Mouse (Mus musculus): ENCODE measurements at regions not wholly inside any gene's neighbourhood (a gene's known extent, or its start where the extent isn't known, plus 50 kb on each side); places are given as distances from the start of the nearest gene placed in this dataset.

- no peak overlapping the region for H3K27ac ChIP-seq (ENCODE audit: low read depth, low read length)
- WGBS = 94% methylated on average over 5 of the region's 5 CpGs
Observed at GRCm38 (mm10) chr14:76910186-76910585, 126.4 kb upstream of the Ccdc122 start.

GRCm38 (mm10) chr14:76907941-76908340, 128.6 kb upstream of the Ccdc122 start:
- 74% methylated on average over 5 of the region's 5 CpGs for WGBS
- Histone ChIP-seq H3K4me1 (ENCODE audit: control insufficient read depth, insufficient read depth, low read length) (no peaks in the 10 kb centered on the region), H3K9me3 (ENCODE audit: control insufficient read depth, low read length) (no peaks in the 10 kb centered on the region), H3K27me3 (ENCODE audit: control insufficient read depth, insufficient read depth, low read length) (no peaks in the 10 kb centered on the region), H3K4me3 (ENCODE audit: low read depth, low read length) (no peak overlapping the region), H3K36me3 (ENCODE audit: control insufficient read depth, insufficient read depth, low read length) (no peaks in the 10 kb centered on the region), H3K9ac (replicated peaks; ENCODE audit: low read depth, low read length) (no peak overlapping the region), H3K4me2 (ENCODE audit: low read depth, low read length) (no peak overlapping the region), H3K27ac (ENCODE audit: low read depth, low read length) (no peak overlapping the region)
- ATAC-seq (ENCODE audit: low read depth) = no peak

More at GRCm38 (mm10) chr14:76910186-76910585, 126.4 kb upstream of the Ccdc122 start:
- Histone ChIP-seq H3K9me3 (ENCODE audit: control insufficient read depth, low read length) (no peaks in the 10 kb centered on the region), H3K36me3 (ENCODE audit: control insufficient read depth, insufficient read depth, low read length) (no peaks in the 10 kb centered on the region), H3K4me2 (ENCODE audit: low read depth, low read length) (no peak overlapping the region), H3K27me3 (ENCODE audit: control insufficient read depth, insufficient read depth, low read length) (no peaks in the 10 kb centered on the region), H3K9ac (replicated peaks; ENCODE audit: low read depth, low read length) (no peak overlapping the region), H3K4me3 (ENCODE audit: low read depth, low read length) (no peak overlapping the region), H3K4me1 (ENCODE audit: control insufficient read depth, insufficient read depth, low read length) (no peaks in the 10 kb centered on the region)
- ATAC-seq (ENCODE audit: low read depth) = no peak

GRCm38 (mm10) chr14:76902962-76903757, 133.4 kb upstream of the Ccdc122 start:
- H3K4me1 ChIP-seq (ENCODE audit: control insufficient read depth, insufficient read depth, low read length) = no peaks in the 10 kb centered on the region
- H3K4me2 ChIP-seq (ENCODE audit: low read depth, low read length) = no peak overlapping the region
- WGBS = 78% methylated on average over 1 of the region's 1 CpGs
- H3K36me3 ChIP-seq (ENCODE audit: control insufficient read depth, insufficient read depth, low read length) = no peaks in the 10 kb centered on the region
- no peaks in the 10 kb centered on the region for H3K9me3 ChIP-seq (ENCODE audit: control insufficient read depth, low read length)
- H3K4me3 ChIP-seq (ENCODE audit: low read depth, low read length) = no peak overlapping the region
- H3K27me3 ChIP-seq (ENCODE audit: control insufficient read depth, insufficient read depth, low read length) = no peaks in the 10 kb centered on the region
- H3K9ac ChIP-seq (replicated peaks; ENCODE audit: low read depth, low read length) = no peak overlapping the region
- H3K27ac ChIP-seq (ENCODE audit: low read depth, low read length) = no peak overlapping the region
- ATAC-seq (ENCODE audit: low read depth) = no peak

- WGBS = 92% methylated on average over 3 of the region's 3 CpGs
- no peaks in the 10 kb centered on the region for H3K27me3 ChIP-seq (ENCODE audit: control insufficient read depth, insufficient read depth, low read length)
- no peaks in the 10 kb centered on the region for H3K36me3 ChIP-seq (ENCODE audit: control insufficient read depth, insufficient read depth, low read length)
- H3K9ac ChIP-seq (replicated peaks; ENCODE audit: low read depth, low read length) = no peak overlapping the region
- ATAC-seq (ENCODE audit: low read depth) = no peak
- no peaks in the 10 kb centered on the region for H3K4me1 ChIP-seq (ENCODE audit: control insufficient read depth, insufficient read depth, low read length)
- H3K4me2 ChIP-seq (ENCODE audit: low read depth, low read length) = no peak overlapping the region
- no peak overlapping the region for H3K4me3 ChIP-seq (ENCODE audit: low read depth, low read length)
- no peaks in the 10 kb centered on the region for H3K9me3 ChIP-seq (ENCODE audit: control insufficient read depth, low read length)
- H3K27ac ChIP-seq (ENCODE audit: low read depth, low read length) = no peak overlapping the region
Observed at GRCm38 (mm10) chr14:76901490-76901889, 135.1 kb upstream of the Ccdc122 start.

- H3K9me3 ChIP-seq (ENCODE audit: control insufficient read depth, low read length) = no peaks in the 10 kb centered on the region
- ATAC-seq (ENCODE audit: low read depth) = no peak
Observed at GRCm38 (mm10) chr14:76899331-76899730, 137.2 kb upstream of the Ccdc122 start.

GRCm38 (mm10) chr14:76887708-76888107, 148.9 kb upstream of the Ccdc122 start:
- Histone ChIP-seq H3K4me2 (ENCODE audit: low read depth, low read length) (no peak overlapping the region), H3K4me3 (ENCODE audit: low read depth, low read length) (no peak overlapping the region), H3K27me3 (ENCODE audit: control insufficient read depth, insufficient read depth, low read length) (no peaks in the 10 kb centered on the region), H3K27ac (ENCODE audit: low read depth, low read length) (no peak overlapping the region), H3K9ac (replicated peaks; ENCODE audit: low read depth, low read length) (no peak overlapping the region), H3K4me1 (ENCODE audit: control insufficient read depth, insufficient read depth, low read length) (peaks cover 15% of the 10 kb centered on the region; the same call in 1 of the 2 replicates), H3K9me3 (ENCODE audit: control insufficient read depth, low read length) (no peaks in the 10 kb centered on the region), H3K36me3 (ENCODE audit: control insufficient read depth, insufficient read depth, low read length) (no peaks in the 10 kb centered on the region)
- whole genome bisulfite sequencing = 72% methylated on average over 3 of the region's 3 CpGs
- no peak for ATAC-seq (ENCODE audit: low read depth)

More at GRCm38 (mm10) chr14:76899331-76899730, 137.2 kb upstream of the Ccdc122 start:
- Histone ChIP-seq H3K4me2 (ENCODE audit: low read depth, low read length) (no peak overlapping the region), H3K36me3 (ENCODE audit: control insufficient read depth, insufficient read depth, low read length) (no peaks in the 10 kb centered on the region), H3K27ac (ENCODE audit: low read depth, low read length) (no peak overlapping the region), H3K4me1 (ENCODE audit: control insufficient read depth, insufficient read depth, low read length) (no peaks in the 10 kb centered on the region), H3K4me3 (ENCODE audit: low read depth, low read length) (no peak overlapping the region), H3K9ac (replicated peaks; ENCODE audit: low read depth, low read length) (no peak overlapping the region), H3K27me3 (ENCODE audit: control insufficient read depth, insufficient read depth, low read length) (no peaks in the 10 kb centered on the region)
- 31% methylated on average over 3 of the region's 3 CpGs for WGBS

GRCm38 (mm10) chr14:76887201-76887600, 149.4 kb upstream of the Ccdc122 start:
- peaks cover 20% of the 10 kb centered on the region; the same call in 1 of the 2 replicates for H3K4me1 ChIP-seq (ENCODE audit: control insufficient read depth, insufficient read depth, low read length)
- no peak overlapping the region for H3K4me2 ChIP-seq (ENCODE audit: low read depth, low read length)
- ATAC-seq (ENCODE audit: low read depth) = no peak
- no peak overlapping the region for H3K27ac ChIP-seq (ENCODE audit: low read depth, low read length)
- 55% methylated on average over 3 of the region's 3 CpGs for WGBS
- no peaks in the 10 kb centered on the region for H3K36me3 ChIP-seq (ENCODE audit: control insufficient read depth, insufficient read depth, low read length)
- no peak overlapping the region for H3K9ac ChIP-seq (replicated peaks; ENCODE audit: low read depth, low read length)
- H3K4me3 ChIP-seq (ENCODE audit: low read depth, low read length) = no peak overlapping the region
- H3K27me3 ChIP-seq (ENCODE audit: control insufficient read depth, insufficient read depth, low read length) = no peaks in the 10 kb centered on the region
- no peaks in the 10 kb centered on the region for H3K9me3 ChIP-seq (ENCODE audit: control insufficient read depth, low read length)

- Histone ChIP-seq H3K4me1 (ENCODE audit: control insufficient read depth, insufficient read depth, low read length) (peaks cover 21% of the 10 kb centered on the region; the same call in 1 of the 2 replicates), H3K9me3 (ENCODE audit: control insufficient read depth, low read length) (no peaks in the 10 kb centered on the region), H3K4me2 (ENCODE audit: low read depth, low read length) (peak overlapping the region; percentile 17; the same call in 1 of the 2 replicates), H3K4me3 (ENCODE audit: low read depth, low read length) (no peak overlapping the region), H3K36me3 (ENCODE audit: control insufficient read depth, insufficient read depth, low read length) (no peaks in the 10 kb centered on the region), H3K27ac (ENCODE audit: low read depth, low read length) (peak overlapping the region; percentile 63), H3K27me3 (ENCODE audit: control insufficient read depth, insufficient read depth, low read length) (no peaks in the 10 kb centered on the region), H3K9ac (replicated peaks; ENCODE audit: low read depth, low read length) (no peak overlapping the region)
- WGBS = 12% methylated on average over 3 of the region's 3 CpGs
- ATAC-seq (ENCODE audit: low read depth) = peak; percentile 78
Observed at GRCm38 (mm10) chr14:76883231-76883651, 153.3 kb upstream of the Ccdc122 start.

GRCm38 (mm10) chr14:76882711-76883171, 153.8 kb upstream of the Ccdc122 start:
- WGBS = 5% methylated on average over 5 of the region's 5 CpGs
- Histone ChIP-seq H3K36me3 (ENCODE audit: control insufficient read depth, insufficient read depth, low read length) (no peaks in the 10 kb centered on the region), H3K9me3 (ENCODE audit: control insufficient read depth, low read length) (no peaks in the 10 kb centered on the region), H3K9ac (replicated peaks; ENCODE audit: low read depth, low read length) (no peak overlapping the region), H3K4me3 (ENCODE audit: low read depth, low read length) (no peak overlapping the region), H3K27me3 (ENCODE audit: control insufficient read depth, insufficient read depth, low read length) (no peaks in the 10 kb centered on the region), H3K27ac (ENCODE audit: low read depth, low read length) (peak overlapping the region; percentile 63), H3K4me1 (ENCODE audit: control insufficient read depth, insufficient read depth, low read length) (peaks cover 21% of the 10 kb centered on the region; the same call in 1 of the 2 replicates), H3K4me2 (ENCODE audit: low read depth, low read length) (peak overlapping the region; percentile 17; the same call in 1 of the 2 replicates)
- ATAC-seq (ENCODE audit: low read depth) = peak; percentile 91

Measured in neural tube, embryonic 14.5 days (tissue).